Mouse (Mus musculus) CD4-positive, CD25-positive, alpha-beta regulatory T cell, adult 2 months (primary cell): Measurements from ENCODE around the gene Lsm7.
A peak's percentile ranks its signal among the peaks of the same experiment; 100 is the strongest.

Source experiments
- DNase-seq: peaks from one replicate; pipeline ENCODE4 v3.0.0-alpha.2; 2012; ENCODE audit warnings: low read depth, low spot score

Gene Lsm7

DNA sequence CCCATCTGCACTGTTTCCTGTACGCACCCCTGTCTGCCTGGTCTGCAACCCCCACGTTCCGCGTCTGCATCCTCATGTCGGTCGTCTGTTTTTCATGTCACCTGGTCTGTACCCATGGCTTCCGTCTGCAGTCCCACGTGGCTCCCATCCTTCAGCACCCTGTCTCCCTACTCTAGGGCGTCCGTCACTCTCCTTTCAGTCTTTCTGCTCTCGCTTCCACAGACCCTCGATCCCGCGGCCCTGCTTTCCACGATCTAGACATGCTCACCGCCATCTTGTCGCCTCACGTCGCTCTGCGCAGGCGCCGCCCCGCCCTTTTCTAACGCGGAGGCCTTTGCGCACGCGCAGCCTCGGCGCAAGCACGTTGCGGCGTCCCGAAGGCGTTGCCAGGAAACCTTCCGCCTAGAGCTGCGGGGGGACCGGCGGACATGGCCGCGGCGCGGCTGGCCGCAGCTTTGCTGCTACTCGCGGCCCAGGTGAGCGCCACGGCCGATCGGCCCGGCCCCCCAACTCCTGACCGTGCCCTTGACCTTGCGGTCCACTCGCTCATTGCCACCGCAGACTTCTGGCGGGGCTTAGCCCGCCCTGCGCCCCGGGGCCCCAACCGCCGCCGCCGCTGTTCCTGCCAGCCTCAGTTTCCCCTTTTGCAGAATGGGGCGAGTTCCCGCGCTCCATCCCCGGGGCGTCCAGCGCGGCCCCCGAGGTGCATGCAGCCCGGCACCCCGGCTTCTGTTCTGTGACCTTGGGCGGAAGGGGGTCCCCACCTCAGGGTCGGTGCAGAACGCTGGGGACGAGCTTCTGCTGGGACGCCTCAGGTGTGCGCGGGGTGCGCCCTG, at the start of gene Lsm7, which contains the start of gene Sppl2b:
TSS of gene Lsm7 (minus strand) at position 297 of the 836 bp plus-strand sequence.
TSS of gene Sppl2b (plus strand) at position 363 of the 836 bp plus-strand sequence.
- DNase-seq, result peak; percentile 98

DNA sequence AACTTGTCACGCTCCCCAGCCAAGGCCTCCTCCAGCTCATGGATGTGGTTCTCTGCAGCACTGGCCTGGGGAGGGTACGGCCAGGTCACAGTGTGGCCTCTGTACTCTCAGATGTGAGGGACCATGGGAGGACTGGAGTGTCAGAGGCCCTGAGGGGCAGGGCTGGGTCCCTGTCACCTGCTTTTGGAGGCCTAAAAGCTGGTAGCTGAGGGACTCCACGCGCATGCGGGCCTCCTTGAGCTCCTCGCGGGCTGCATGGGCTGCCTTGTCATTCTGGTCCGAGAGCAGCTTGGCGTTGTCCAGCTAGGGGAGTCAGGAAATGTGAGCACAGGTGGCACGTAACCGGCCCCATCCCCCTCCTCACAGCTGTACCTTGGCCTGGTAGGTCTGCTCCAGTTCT, 49.7 kb upstream of the Lsm7 start:
- no peak for DNase-seq

DNA sequence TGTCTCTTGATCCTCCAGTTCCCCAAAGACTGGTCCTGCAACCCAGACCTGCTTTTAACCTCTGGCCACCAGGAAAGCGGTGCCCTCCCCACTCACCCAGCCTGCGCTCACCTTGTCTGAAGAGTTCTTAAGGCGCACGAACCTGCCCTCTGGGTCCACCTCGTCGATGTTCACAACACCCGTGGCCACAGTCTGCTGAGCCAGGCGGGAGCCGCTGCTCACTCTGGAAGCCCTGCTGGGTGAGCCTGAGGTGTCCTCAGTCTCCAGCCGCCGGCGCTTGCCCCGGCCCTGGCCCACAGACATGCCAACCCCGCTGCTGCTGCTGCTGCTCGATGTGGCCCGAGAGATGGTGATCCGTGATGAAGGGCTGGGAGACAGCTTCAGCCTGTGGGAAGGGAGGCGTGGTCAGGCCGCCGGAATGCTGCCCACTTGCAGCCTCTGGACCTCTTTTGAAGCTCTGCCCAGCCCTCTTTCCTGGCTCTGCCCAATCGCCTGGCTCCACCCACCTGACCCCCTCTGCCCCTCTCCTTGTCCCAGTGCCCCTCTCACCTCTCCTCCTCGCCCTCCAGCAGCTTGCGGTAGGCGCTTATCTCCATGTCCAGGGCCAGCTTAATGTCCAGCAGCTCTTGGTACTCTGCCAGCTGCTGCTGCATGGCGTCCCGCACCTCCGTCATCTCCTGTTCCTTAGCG, 49.1 kb upstream of the Lsm7 start:
- DNase-seq, result no peak

- no peak for DNase-seq
Measured at GRCm38 (mm10) chr10:80903282-80903681, 48.3 kb upstream of the Lsm7 start.

DNA sequence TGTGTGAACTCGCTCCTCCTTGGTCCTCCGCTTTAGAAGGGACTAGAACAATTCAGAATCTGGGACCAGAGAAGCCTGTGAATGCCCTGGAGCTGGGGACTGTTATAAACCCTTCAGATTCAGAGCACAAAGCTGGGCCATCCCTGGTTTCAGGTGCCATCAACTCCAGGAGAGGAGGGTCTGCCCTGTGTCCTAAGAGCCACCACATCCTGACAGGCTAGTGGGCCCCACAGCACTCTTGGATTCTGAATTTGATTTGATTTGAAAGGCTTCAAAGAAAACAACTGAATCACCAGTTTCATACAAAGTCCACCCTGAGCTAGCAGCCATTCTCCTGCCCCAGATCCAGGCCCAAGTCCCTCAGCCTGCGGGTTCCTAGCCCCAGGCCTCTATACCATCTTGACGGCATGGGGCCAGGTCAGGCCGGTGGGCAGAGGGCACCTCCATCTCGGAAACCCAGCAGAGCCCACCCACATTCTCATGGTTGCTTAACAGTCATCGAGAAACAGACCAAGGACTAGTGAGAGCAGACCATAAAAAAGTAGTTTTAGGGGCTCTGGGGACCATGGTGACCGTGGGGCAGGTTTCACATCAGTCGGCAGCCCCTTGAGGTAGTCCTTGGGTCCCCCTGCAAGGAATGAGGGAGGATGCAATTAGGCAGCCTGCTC, 47.4 kb upstream of the Lsm7 start:
- no peak for DNase-seq

DNA sequence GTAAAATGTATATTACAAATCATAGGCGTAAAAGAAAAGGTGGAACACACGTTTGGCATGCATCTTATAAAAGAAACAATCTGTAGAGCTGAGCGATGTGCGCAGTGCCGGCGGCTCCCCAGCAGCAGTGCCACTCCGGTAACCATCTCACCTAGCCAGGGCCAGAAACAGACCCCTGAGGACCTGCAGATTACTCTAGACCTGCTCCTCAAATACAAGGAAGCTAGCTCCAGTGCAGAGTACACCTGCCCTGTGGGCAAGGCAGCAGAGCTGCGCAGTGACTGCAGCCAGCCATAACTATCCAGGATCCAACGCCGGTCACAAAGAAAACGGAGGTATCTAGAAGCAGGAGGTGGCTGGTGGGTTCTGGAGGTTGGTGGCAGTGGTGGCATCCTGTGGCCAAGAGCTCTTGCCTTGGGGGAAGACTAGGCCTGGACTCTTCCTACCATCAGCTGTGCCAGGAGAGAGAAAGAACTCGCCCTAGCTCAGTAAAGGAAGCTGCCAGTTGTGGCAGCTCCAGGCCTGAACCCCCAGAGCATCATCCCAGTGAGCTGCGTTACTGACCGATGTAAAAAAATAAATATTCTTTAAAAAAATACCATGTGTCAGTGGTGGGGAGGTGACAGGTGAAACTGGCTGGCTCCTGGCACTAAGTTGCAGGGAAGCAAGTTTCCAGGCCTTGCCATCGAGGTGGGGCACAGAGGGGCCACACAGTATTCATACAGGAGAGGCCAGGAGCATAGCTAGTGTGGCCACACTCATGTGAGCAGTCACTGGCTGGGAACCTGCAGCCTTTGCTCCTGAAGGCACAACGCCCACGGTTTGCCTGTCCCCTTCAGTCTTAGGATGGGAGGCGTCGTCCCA, 46.6 kb upstream of the Lsm7 start:
- peak; percentile 29 for DNase-seq

DNA sequence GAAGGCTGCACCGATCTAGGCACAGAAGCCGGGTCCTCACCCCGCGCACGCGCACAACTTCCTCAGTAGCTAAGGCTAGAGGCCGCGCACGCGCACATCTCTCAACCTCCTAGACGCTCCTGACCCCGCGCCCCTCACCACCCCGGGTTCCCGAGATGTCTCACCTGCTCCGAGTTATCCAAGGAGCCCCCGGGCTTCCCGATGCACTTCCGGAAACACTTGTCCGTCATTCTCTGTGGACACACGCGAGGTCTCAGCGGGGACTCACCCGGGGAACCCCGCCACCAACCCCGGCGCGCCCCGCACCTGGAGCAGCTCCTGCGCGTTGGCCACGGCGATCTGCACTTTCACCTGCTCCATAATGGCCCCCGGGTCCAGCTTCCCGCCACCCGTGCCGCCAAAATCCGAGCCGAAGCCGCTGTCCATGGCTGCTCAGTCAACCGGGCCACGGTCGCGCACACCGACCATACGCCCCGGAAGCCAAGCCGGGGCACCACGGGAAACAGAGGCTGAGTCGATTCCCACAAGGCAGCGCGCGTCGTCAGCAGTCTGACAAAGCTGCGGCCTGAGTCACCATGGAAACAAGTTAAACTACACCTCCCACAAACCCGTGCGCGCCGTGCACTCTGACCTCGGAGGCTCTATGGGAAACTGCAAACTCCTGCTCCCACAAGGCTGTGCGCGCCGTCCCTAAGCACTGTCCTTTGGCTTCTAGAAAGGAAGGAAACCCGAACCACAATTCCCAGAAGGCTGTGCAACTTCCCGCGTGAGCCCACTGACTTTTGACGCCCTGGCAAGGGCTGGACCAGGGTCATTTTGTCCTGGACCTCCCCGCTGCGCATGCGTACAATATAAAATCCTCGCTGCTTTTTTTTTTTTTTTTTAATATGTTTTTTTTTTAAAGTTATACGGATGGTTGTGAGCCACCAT, 45.6 kb upstream of the Lsm7 start, which contains the start of gene Timm13:
TSS of gene Timm13 (minus strand) at position 652 of the 930 bp plus-strand sequence.
- DNase-seq, result peak; percentile 99

GRCm38 (mm10) chr10:80899591-80900317, 44.7 kb upstream of the Lsm7 start:
- no peak for DNase-seq

- DNase-seq, result no peak
Measured at GRCm38 (mm10) chr10:80899074-80899473, 44.1 kb upstream of the Lsm7 start.

DNA sequence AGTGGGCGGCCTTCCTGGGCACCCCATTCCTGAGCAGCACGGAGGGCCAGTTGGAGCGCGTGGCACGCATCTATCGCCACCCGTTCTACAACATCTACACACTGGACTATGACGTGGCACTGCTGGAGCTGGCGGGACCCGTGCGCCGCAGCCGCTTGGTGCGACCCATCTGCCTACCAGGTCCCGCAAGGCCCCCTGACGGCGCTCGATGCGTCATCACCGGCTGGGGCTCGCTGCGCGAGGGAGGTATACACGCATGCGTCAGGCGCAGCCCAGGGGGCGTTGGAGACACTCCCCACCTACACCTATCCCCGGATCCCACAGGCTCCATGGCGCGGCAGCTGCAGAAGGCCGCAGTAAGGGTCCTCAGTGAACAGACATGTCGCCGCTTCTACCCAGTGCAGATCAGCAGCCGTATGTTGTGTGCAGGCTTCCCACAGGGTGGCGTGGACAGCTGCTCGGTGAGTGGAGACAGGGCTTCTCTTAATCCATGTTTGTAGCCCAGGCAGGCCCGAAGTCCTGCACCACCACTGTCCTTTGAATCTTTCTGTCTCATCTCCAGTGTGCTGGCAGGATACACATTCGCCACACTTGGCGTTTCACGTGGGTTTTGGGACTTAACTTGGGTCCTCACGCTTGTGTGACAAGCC, 43.0 kb upstream of the Lsm7 start:
- DNase-seq, result no peak

- no peak for DNase-seq
Measured at GRCm38 (mm10) chr10:80896581-80897485, 41.8 kb upstream of the Lsm7 start.

- no peak for DNase-seq
Measured at GRCm38 (mm10) chr10:80895697-80896096, 40.7 kb upstream of the Lsm7 start.

- DNase-seq, result no peak
Measured at GRCm38 (mm10) chr10:80895100-80895499, 40.1 kb upstream of the Lsm7 start.

- no peak for DNase-seq
Measured at GRCm38 (mm10) chr10:80887181-80887580, 32.2 kb upstream of the Lsm7 start.

DNA sequence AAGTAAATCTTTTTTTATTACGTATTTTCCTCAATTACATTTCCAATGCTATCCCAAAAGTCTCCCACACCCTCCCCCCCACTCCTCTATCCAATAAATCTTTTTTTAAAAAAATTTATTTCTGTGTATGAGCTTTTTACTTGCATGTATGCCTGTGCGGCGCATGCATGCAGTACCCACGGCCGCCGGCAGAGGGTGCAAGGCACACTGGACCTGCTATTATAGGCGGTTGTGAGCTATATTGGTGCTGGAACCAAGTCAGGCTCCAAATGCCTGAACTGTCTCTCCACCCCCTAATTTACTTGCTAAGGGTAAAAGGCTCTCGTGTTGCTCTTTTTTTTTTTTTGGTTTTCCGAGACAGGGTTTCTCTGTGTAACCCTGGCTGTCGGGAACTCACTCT, 26.3 kb upstream of the Lsm7 start:
- peak; percentile 89 for DNase-seq

DNA sequence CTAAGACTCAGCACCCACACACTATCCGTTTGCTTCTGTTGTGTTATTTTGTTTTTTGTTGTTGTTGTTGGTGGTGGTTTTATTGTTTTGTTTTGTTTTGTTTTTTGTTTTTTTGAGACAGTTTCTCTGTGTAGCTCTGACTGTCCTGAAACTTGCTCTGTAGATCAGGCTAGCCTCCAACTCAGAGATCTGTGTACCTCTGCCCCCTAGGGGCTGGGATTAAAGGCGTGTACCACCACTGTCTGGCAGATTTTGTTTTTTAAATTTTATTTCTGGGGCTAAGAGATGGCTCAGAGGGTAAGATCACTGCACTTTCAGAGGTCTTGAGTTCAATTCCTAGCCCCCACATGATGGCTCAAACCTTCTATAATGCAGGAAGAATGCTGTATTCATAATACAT, 25.9 kb upstream of the Lsm7 start:
- DNase-seq, result peak; percentile 55

- DNase-seq, result peak; percentile 87
Measured at GRCm38 (mm10) chr10:80880131-80880641, 25.2 kb upstream of the Lsm7 start.

- DNase-seq, result no peak
Measured at GRCm38 (mm10) chr10:80876594-80876993, 21.6 kb upstream of the Lsm7 start.
